Mouse (Mus musculus) brain, adult 10 weeks (tissue): Measurements from ENCODE around the gene Tril. TPM values are rescaled to one million over a fixed set of nuclear protein-coding genes. Genes with fewer than 3 reads are reported as not detected.

Experiments used
- polyA plus RNA-seq: library from polyadenylated mRNA; stranded (reverse); fragments of 350-450 nt; fragmentation: Illumina TruSeq; extraction: RNeasy Lipid Tissue Mini Kit (QIAGEN cat#74804); gene quantifications from one replicate; pipeline ENCODE4 v1.2.3, GENCODE M21; 2015; ENCODE audit warnings: low read depth, low replicate concordance

Tril gene
- 23.6 TPM for polyA plus RNA-seq

DNA sequence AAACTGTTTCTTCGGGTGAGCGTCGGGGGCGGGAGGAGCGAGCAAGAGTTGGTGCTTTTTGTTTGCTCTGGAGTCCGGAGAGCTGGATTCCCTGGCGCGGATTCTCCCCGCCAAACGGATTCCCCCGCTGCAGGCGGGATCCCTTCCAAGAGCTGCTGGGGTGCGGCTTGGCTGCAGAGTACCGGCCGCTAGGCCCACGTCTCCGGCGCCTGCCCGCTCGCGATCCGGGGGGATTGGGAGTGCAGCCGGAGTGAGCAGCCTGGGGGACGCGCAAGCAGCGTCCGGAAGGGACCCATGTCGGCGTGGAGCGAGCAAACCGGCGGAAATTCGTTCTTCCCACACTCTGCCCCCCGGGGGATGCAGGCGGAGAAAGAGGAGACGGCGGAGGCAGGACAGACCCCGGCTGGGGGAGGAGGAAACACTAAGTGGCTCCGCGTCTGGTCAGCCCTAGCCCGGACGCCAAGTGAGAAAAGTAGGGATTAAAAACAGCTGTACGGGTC is at the start of gene Tril:
Tril (minus strand) TSS at position 345 of the 500 bp plus-strand sequence.

Other genes with a start within 250 kb of the Tril start
- gene Cpvl, start 157.8 kb upstream of the Tril start, polyA plus RNA-seq, result 0.31 TPM
- 40.4 TPM for gene Chn2, start 218.7 kb upstream of the Tril start, polyA plus RNA-seq